Mouse (Mus musculus) E14TG2a.4 (cell line): ENCODE results near the gene Olfr828.

Experiments used
- H3K27me3 ChIP-seq: 2 replicates; pipeline ENCODE4 v1.6.1; 2014; ENCODE audit warnings: low read length, control low read depth; ENCODE audit not compliant: insufficient read depth
- H3K36me3 ChIP-seq: 2 replicates; pipeline ENCODE4 v1.6.1; 2014; ENCODE audit warnings: low read length, control low read depth; ENCODE audit not compliant: insufficient read depth
- H3K4me1 ChIP-seq: replicated peaks from 2 replicates; pipeline ENCODE4 v1.6.1; 2014; ENCODE audit warnings: low read depth, low read length, control low read depth
- H3K4me3 ChIP-seq: replicated peaks from 2 replicates; pipeline ENCODE4 v1.5.1; 2014; ENCODE audit warnings: mild to moderate bottlenecking, low read length
- H3K9me3 ChIP-seq: 2 replicates; pipeline ENCODE4 v1.6.1; 2014; ENCODE audit warnings: low read length, control low read depth
- CTCF ChIP-seq: conservative IDR thresholded peaks from 2 replicates; pipeline ENCODE4 v1.5.1; 2014; ENCODE audit warnings: low read length
- NANOG ChIP-seq: IDR thresholded peaks from 2 replicates; pipeline ENCODE4 v1.6.1; 2014; ENCODE audit warnings: borderline replicate concordance, low read length, mixed read lengths
- POU5F1 ChIP-seq: IDR thresholded peaks from 2 replicates; pipeline ENCODE4 v1.6.1; 2014; ENCODE audit warnings: low read length, borderline replicate concordance

Olfr828 gene

GRCm38 (mm10) chr9:18819426-18819825 lies at the start of gene Olfr828:
TSS of gene Olfr828 (minus strand) at chr9:18819526.
- TF ChIP-seq POU5F1 (no peak), CTCF (no peak), NANOG (no peak)
- no peaks in the 10 kb centered on the region for H3K27me3 ChIP-seq
- H3K9me3 ChIP-seq: peaks cover 7% of the 10 kb centered on the region
- H3K4me1 ChIP-seq: no peaks in the 10 kb centered on the region
- H3K36me3 ChIP-seq: no peaks in the 10 kb centered on the region
- H3K4me3 ChIP-seq: no peak within 1 kb of the TSS

GRCm38 (mm10) chr9:18854633-18855032 lies 35.3 kb upstream of the Olfr828 start, which contains the start of gene Olfr829:
TSS of gene Olfr829 (plus strand) at chr9:18854933.
- no peak within 1 kb of the TSS for H3K4me3 ChIP-seq
- no peaks in the 10 kb centered on the region for H3K27me3 ChIP-seq
- no peaks in the 10 kb centered on the region for H3K4me1 ChIP-seq
- no peaks in the 10 kb centered on the region for H3K36me3 ChIP-seq
- no peak for TF ChIP-seq CTCF
- TF ChIP-seq NANOG: no peak
- TF ChIP-seq POU5F1: no peak
- H3K9me3 ChIP-seq: no peaks in the 10 kb centered on the region; the same call in 1 of the 2 replicates

- TF ChIP-seq NANOG: no peak
- TF ChIP-seq CTCF: peak; percentile 44
- no peaks in the 10 kb centered on the region for H3K36me3 ChIP-seq
- peaks cover 8% of the 10 kb centered on the region; the same call in 1 of the 2 replicates for H3K27me3 ChIP-seq
- 0 out of 2 replicates have a peak, but pooled peaks cover 4% of the 10 kb centered on the region for H3K9me3 ChIP-seq
- H3K4me1 ChIP-seq: peaks cover 10% of the 10 kb centered on the region
- no peak overlapping the region for H3K4me3 ChIP-seq
Measured at GRCm38 (mm10) chr9:18785316-18785715, 34.0 kb downstream of the Olfr828 start.

- TF ChIP-seq POU5F1 (no peak), NANOG (no peak), CTCF (no peak)
Measured at GRCm38 (mm10) chr9:18779476-18779875, 39.9 kb downstream of the Olfr828 start.

DNA sequence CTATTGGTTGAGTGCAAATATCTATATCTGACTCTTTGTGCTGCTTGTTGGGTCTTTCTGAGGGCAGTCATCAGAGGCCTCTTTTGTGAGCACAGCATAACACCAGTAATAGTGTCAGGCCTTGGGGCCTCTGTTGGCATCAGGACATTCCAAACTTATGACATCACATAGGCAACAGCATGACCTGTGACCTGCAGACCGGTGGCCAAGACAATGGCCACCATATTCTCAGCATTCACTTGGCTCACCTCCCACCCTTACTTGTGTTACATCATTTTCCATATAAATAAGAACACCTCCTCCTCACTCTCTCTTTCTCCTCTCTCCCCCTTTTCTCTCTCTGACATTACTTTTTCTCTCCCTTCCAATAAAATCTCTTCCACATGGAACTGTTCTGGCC lies 40.3 kb downstream of the Olfr828 start:
- 0 out of 2 replicates have a peak, but pooled peaks cover 4% of the 10 kb centered on the region for H3K9me3 ChIP-seq
- H3K4me3 ChIP-seq: peak overlapping the region; percentile 76
- H3K27me3 ChIP-seq: peaks cover 20% of the 10 kb centered on the region
- H3K4me1 ChIP-seq: peaks cover 8% of the 10 kb centered on the region; the same call in 1 of the 2 replicates
- TF ChIP-seq POU5F1 (no peak), CTCF (no peak), NANOG (no peak)
- no peaks in the 10 kb centered on the region for H3K36me3 ChIP-seq

More at GRCm38 (mm10) chr9:18779476-18779875, 39.9 kb downstream of the Olfr828 start:
- Histone ChIP-seq H3K27me3 (peaks cover 20% of the 10 kb centered on the region), H3K36me3 (no peaks in the 10 kb centered on the region), H3K4me3 (peak overlapping the region; percentile 76), H3K4me1 (peaks cover 8% of the 10 kb centered on the region; the same call in 1 of the 2 replicates), H3K9me3 (0 out of 2 replicates have a peak, but pooled peaks cover 4% of the 10 kb centered on the region)
